Mouse (Mus musculus) frontal cortex, adult 2 months (tissue): Measurements from ENCODE around the gene Olfr1056. TPM values are rescaled to one million over a fixed set of nuclear protein-coding genes. Genes with fewer than 3 reads are reported as not detected.
"Not testable (repeated sequence)": the region's sequence is repeated elsewhere in the genome, so short reads cannot be mapped to it uniquely, and the experiment has no call there.

ENCODE experiments used
- DNase-seq, 2 experiments: peaks; one replicate each; pipeline ENCODE4 v3.0.0; 2022; ENCODE audit warnings: low spot score in 1 of 2; ENCODE audit errors: extremely low spot score in 1 of 2
- polyA plus RNA-seq: library from polyadenylated mRNA; depleted of rRNA; stranded (reverse); fragments of >200 nt; gene quantifications from 2 replicates; pipeline ENCODE4 v1.2.3, GENCODE M21; 2012; rRNA removed

Olfr1056 gene
- not detected in 2 replicates for polyA plus RNA-seq

GRCm38 (mm10) chr2:86362369-86362768 is at the start of gene Olfr1056:
Gene Olfr1056, minus strand, starts transcription at chr2:86362469.
- no peak for DNase-seq

DNA sequence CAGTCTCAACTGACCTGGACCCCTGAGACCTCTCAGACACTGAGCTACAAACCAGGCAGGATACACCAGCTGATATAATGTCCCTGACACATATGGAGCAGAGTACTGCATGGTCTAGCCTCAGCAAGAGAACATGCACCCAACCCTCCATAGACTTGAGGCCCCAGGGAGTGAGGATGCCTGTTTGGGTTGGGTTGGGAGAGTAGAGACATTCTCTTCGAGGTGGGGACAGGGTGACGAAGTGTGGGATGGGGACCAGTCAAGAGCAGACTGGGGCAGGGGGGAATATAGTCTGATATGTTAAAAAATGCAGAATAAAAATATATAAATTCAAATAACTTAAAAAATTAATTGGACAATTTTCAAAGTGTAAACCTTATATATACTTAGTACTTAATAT is 32.8 kb upstream of the Olfr1056 start:
- DNase-seq: no peak

DNA sequence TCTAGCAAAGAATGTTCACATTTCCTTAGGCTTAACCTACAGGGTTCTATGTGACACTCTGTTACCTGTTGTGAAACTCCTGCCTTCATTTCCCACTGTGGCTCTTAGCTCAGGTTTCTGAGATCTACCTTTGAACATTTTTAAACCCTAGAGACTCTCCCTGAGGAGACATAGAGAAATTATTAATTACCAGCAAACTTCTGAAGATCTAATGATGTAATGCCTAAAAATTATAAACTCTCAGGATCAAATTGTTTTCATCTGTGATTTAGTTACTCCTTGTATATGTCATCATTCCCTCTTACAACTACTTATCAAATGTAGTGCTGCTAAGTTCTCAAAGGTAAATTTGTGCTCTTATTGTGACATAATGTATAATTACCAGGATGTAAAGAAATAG is 26.2 kb upstream of the Olfr1056 start, which contains the start of gene Olfr1058:
TSS of gene Olfr1058 (minus strand) at position 101 of the 400 bp plus-strand sequence.
- not testable (repeated sequence) for DNase-seq

DNA sequence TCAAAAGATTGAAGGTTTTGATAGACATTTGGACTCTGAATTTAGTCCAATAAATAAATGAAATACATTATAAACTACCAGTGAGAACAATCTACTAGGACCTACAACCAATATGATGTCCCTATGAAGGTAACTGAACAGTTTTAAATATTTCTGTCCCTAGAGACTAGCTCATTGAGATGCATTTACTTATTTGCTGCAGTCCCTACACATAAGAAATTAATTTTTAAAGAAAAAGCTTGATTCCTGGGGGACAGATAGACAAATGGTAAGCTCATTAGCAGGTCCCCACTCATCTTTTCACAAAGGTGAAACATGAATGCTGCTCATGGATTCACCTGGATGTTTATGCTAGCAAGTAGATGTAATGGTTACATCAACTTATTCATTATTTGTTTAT is 16.0 kb upstream of the Olfr1056 start, which contains the start of gene Olfr1057:
TSS of gene Olfr1057 (minus strand) at position 101 of the 400 bp plus-strand sequence.
- DNase-seq: no peak

DNA sequence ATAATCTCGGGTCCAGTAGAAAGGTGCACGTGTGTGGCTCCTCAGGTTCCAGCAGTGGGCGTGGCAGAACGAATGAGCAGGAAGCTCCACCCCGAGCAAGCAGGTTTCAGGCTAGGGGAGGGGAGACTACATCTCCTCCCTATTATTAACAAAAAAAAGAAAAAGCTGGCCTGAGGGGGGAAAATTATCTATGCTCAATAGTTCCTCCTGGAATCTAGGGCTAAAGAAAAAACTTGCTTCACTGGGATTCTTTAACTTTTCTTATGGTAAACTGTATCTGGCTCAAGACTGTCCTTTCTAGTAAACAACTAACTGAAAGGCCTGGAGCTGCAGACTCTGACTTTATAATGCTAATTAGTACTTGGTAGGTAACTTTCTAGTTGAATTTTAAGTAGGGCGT is 4.1 kb upstream of the Olfr1056 start:
- not testable (repeated sequence) for DNase-seq

DNA sequence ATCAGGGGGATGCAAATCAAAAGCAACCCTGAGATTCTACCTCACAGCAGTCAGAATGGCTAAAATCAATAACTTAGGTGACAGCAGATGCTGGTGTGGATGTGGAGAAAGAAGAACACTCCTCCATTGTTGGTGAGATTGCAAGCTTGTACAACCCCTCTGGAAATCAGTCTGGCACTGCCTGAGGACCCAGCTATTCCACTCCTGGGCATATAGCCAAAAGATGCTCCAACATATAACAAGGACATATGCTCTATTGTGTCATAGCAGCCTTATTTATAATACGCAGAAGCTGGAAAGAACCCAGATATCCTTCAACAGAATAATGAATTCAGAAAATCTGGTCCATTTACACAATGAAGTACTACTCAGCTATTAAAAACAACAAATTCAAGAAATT is 10.5 kb downstream of the Olfr1056 start:
- not testable (repeated sequence) for DNase-seq

DNA sequence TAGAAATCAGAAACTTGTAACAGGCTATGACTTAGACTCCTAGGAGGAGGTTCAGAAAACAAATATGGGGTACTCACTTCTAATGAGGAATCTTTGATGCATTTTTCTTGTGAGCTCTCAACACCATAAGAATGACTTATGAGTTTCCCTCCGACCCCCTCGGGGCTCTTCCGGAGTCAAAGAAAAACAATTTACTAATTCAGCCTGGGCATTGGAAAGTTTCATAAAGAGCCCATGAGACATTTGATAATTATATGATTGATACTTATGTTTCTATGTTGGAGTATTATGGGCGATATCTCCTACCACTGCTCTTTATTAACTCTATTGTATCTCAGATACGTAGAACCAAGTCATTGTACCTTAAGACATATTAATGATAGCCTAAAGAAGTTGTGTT is 12.1 kb downstream of the Olfr1056 start, which contains the start of gene Olfr1055:
TSS of gene Olfr1055 (minus strand) at position 101 of the 400 bp plus-strand sequence.
- no peak for DNase-seq

DNA sequence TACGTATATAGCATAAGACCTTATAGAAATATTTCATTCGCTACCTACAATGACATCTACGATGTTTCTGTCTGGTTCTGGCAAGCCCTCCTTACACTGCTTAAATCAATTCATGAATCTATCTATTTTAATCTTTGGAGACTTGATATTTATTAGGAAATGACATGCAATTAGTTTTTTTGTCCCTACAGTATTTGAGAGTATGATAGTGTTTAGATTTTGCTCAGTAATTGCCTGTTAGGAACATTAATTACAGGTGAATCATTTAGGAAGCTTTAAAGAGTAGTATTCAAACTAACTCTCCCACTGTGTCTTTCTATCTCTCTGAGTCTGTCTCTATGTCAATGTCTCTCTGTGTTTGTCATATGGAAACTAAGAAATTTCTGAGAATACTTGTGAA is 26.9 kb downstream of the Olfr1056 start, which contains the start of gene Olfr1054:
TSS of gene Olfr1054 (minus strand) at position 101 of the 400 bp plus-strand sequence.
- DNase-seq: no peak

DNA sequence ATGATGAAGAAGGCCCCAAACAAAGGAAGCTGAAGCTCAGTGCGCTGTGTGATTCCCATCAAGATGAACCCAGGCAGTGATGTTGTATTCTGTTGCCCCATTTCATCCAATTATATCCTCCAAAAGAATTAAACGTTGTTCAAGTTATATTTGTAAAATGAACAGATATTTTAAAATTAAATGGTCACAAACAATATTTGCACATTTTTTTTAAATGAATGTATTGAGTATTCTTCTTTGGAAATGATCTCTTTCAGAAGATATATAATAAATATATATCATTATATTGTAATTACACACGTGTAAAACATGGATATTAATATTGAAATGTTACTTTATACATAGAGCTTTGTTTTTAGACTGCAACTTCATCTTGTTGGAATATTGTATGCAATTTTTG is 47.1 kb downstream of the Olfr1056 start, which contains the start of gene Olfr1053:
TSS of gene Olfr1053 (minus strand) at position 101 of the 400 bp plus-strand sequence.
- no peak for DNase-seq

Other genes with a start within 250 kb of the Olfr1056 start
- not detected in 2 replicates for gene Olfr1039, start 226.5 kb downstream of the Olfr1056 start, polyA plus RNA-seq
- gene Olfr1040, start 215.7 kb downstream of the Olfr1056 start, polyA plus RNA-seq: not detected in 2 replicates
- gene Olfr1042, start 200.6 kb downstream of the Olfr1056 start, polyA plus RNA-seq: not detected in 2 replicates
- gene Olfr1043, start 194.9 kb downstream of the Olfr1056 start, polyA plus RNA-seq: not detected in 2 replicates
- gene Olfr1044, start 184.6 kb downstream of the Olfr1056 start, polyA plus RNA-seq: not detected in 2 replicates
- gene Olfr52, start 176.8 kb downstream of the Olfr1056 start, polyA plus RNA-seq: 0.10 TPM in 1 of 2 replicates, not detected in the other
- gene Olfr1045, start 159.5 kb downstream of the Olfr1056 start, polyA plus RNA-seq: 0.04 and 0.12 TPM in 2 replicates
- gene Olfr1046, start 143.2 kb downstream of the Olfr1056 start, polyA plus RNA-seq: not detected in 2 replicates
- not detected in 2 replicates for gene Olfr1047, start 131.1 kb downstream of the Olfr1056 start, polyA plus RNA-seq
- 0.02 TPM in 1 of 2 replicates, not detected in the other for gene Olfr1048, start 122.2 kb downstream of the Olfr1056 start, polyA plus RNA-seq
- not detected in 2 replicates for gene Olfr1049, start 104.1 kb downstream of the Olfr1056 start, polyA plus RNA-seq
- not detected in 2 replicates for gene Olfr1051, start 83.4 kb downstream of the Olfr1056 start, polyA plus RNA-seq
- 0.11 TPM in 1 of 2 replicates, not detected in the other for gene Olfr1052, start 70.0 kb downstream of the Olfr1056 start, polyA plus RNA-seq
- gene Olfr1053, start 47.2 kb downstream of the Olfr1056 start, polyA plus RNA-seq: not detected in 2 replicates
- gene Olfr1054, start 27.0 kb downstream of the Olfr1056 start, polyA plus RNA-seq: 0.06 TPM in 1 of 2 replicates, not detected in the other
- 0.11 TPM in 1 of 2 replicates, not detected in the other for gene Olfr1055, start 12.2 kb downstream of the Olfr1056 start, polyA plus RNA-seq
- not detected in 2 replicates for gene Olfr1057, start 15.9 kb upstream of the Olfr1056 start, polyA plus RNA-seq
- not detected in 2 replicates for gene Olfr1058, start 26.1 kb upstream of the Olfr1056 start, polyA plus RNA-seq
- gene Olfr1061, start 51.6 kb upstream of the Olfr1056 start, polyA plus RNA-seq: not detected in 2 replicates
- gene Olfr1062, start 64.3 kb upstream of the Olfr1056 start, polyA plus RNA-seq: not detected in 2 replicates
- 0.06 TPM in 1 of 2 replicates, not detected in the other for gene Olfr1065, start 88.1 kb upstream of the Olfr1056 start, polyA plus RNA-seq
- not detected in 2 replicates for gene Olfr1066, start 93.8 kb upstream of the Olfr1056 start, polyA plus RNA-seq
- gene Olfr228, start 124.9 kb upstream of the Olfr1056 start, polyA plus RNA-seq: not detected in 2 replicates
- not detected in 2 replicates for gene Olfr1076, start 146.0 kb upstream of the Olfr1056 start, polyA plus RNA-seq
- gene Olfr1079, start 180.0 kb upstream of the Olfr1056 start, polyA plus RNA-seq: not detected in 2 replicates
- 0.06 TPM in 1 of 2 replicates, not detected in the other for gene Olfr1080, start 195.8 kb upstream of the Olfr1056 start, polyA plus RNA-seq
- not detected in 2 replicates for gene Olfr1082, start 236.5 kb upstream of the Olfr1056 start, polyA plus RNA-seq